Mouse (Mus musculus): ENCODE data around the gene Csrnp2. TPM values are rescaled to one million over a fixed set of nuclear protein-coding genes. Genes with fewer than 3 reads are reported as not detected.

The Csrnp2 gene
- polyA plus RNA-seq, 1 experiment from 2014 or later, result 34.7 TPM

DNA sequence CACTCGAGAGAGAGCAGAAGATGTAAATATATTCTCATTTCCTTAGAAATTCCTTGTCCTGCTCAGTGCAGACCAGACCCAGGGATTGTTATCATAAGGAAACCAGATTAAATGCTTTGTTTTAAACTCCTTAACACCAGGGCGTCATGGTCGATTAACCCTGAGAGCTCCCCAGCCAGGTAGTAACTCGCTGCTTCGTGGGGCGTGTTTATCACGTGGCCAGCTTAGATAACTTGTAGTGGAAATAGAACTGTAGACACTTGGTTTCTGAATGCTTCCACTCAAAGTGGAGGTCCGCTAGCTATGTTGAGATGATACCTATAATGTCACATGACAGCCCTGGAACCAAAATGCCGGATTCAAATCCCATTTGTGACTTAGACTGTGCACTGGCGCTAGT lies 25.3 kb downstream of the Csrnp2 start:
- Histone ChIP-seq H3K36me3 (ENCODE audit: poor library complexity, severe bottlenecking) (peaks cover 42% of the 10 kb centered on the region), H3K4me1 (peaks cover 25% of the 10 kb centered on the region), H3K4me2 (peak overlapping the region; percentile 89), H3K4me3 (peak overlapping the region; percentile 80), H3K9ac (peak overlapping the region; percentile 87), H3K27me3 (no peaks in the 10 kb centered on the region), H3K9me3 (replicated peaks) (no peaks in the 10 kb centered on the region; the same call in 1 of the 2 replicates), H3K27ac (no peak overlapping the region)
- ATAC-seq, result no peak
- WGBS, result 71% methylated on average over 10 of the region's 10 CpGs

DNA sequence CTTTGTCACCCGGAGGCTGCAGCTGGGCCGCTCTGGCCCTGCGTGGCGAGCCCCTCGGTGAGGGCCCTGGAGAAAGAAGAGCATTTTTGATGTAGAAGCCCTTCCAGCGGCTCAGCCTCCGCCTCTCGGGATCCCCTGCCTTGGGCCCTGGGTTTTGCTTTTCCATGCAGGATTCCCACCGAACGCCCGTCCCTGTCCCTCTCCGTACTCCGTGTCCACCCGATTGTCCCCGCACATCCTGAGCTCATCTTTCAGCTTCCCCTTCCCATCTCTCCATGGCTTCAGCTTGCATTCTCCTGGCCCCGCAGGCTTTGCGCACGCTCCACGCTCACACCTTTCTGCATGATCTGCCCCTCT lies 26.1 kb downstream of the Csrnp2 start:
- no peak for ATAC-seq
- Histone ChIP-seq H3K4me1 (peaks cover 25% of the 10 kb centered on the region), H3K9ac (peak overlapping the region; percentile 87), H3K27ac (peak overlapping the region; percentile 80), H3K36me3 (ENCODE audit: poor library complexity, severe bottlenecking) (peaks cover 34% of the 10 kb centered on the region), H3K27me3 (no peaks in the 10 kb centered on the region), H3K4me3 (peak overlapping the region; percentile 80), H3K9me3 (replicated peaks) (no peaks in the 10 kb centered on the region; the same call in 1 of the 2 replicates), H3K4me2 (peak overlapping the region; percentile 89)
- under 1% methylated on average over 19 of the region's 19 CpGs for WGBS

DNA sequence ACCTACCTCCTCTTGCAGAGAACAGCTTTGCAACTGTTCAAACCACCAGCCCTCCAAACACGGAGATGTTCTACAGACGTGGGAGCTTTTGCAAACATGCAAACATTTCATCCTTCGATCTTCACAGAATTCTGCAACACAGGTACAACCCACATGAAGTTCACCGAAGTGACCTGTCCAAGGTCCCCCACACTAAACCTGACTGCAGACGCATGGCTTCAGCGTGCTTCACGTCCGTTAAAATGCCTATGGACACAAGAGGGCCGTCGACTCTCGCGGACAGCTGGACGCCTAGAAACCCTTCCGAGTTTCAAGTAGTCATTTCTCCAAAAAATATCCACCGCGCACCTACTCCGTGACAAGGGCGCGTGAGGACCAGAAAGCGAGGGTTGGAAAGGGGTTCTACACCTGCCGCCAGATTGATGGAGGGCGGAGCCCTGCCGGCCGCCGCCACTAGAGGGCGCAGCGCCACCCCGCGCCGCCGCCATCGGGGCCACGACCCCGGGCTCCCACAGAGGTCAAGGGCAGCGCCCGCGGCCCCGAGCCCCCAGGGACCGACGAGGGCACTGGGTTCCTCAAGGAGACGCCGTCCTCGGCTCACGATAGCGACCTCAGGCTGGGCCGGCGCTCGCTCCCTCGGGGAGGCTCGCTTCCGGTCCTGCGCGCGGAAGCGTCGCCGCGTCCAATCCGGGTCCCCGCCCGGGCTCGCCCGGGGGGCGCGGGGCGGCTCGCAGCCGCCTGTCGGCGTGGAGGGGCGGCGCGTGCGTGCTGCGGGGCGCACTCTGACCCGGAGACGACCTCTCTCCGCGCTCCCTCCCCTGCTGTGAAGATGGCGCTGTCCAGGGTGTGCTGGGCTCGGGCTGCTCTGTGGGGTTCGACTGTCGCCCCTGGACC lies 26.7 kb downstream of the Csrnp2 start, which contains the start of gene Letmd1:
Gene Letmd1 (plus strand): TSS at position 729 of the 894 bp plus-strand sequence.
- 2% methylated on average over 60 of the region's 84 CpGs for WGBS
- H3K36me3 ChIP-seq (ENCODE audit: poor library complexity, severe bottlenecking), result peaks cover 27% of the 10 kb centered on the region
- peak within 1 kb of the TSS; percentile 89 for H3K4me2 ChIP-seq
- peaks cover 25% of the 10 kb centered on the region for H3K4me1 ChIP-seq
- no peaks in the 10 kb centered on the region; the same call in 1 of the 2 replicates for H3K9me3 ChIP-seq (replicated peaks)
- H3K9ac ChIP-seq, result peak within 1 kb of the TSS; percentile 87
- peak within 1 kb of the TSS; percentile 80 for H3K4me3 ChIP-seq
- ATAC-seq, result peak; percentile 95
- peak within 1 kb of the TSS; percentile 80 for H3K27ac ChIP-seq
- H3K27me3 ChIP-seq, result no peaks in the 10 kb centered on the region

DNA sequence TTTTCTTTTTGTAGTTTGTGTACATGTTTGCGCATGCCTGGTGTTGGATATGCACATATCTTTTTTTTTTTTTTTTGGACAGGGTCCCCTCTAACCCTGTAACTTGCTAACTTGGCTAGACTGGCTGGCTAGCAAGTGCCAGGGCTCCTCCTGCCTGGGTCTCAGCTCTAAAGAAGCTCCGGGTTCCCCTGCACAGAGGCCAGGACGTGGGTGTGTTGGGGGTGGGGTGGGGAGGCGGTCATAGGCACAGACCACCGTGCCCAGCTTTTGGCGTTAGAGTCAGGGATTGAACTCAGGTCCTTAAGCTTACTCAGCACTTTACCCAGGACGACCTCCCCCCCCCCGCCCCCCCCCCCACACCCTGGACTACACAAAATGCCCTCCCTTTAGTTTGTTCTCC lies 27.6 kb downstream of the Csrnp2 start:
- Histone ChIP-seq H3K4me3 (peak overlapping the region; percentile 80), H3K4me1 (peaks cover 25% of the 10 kb centered on the region), H3K9me3 (replicated peaks) (no peaks in the 10 kb centered on the region; the same call in 1 of the 2 replicates), H3K4me2 (peak overlapping the region; percentile 89), H3K9ac (peak overlapping the region; percentile 87; the same call in 1 of the 2 replicates), H3K27ac (no peak overlapping the region), H3K36me3 (ENCODE audit: poor library complexity, severe bottlenecking) (peaks cover 19% of the 10 kb centered on the region), H3K27me3 (no peaks in the 10 kb centered on the region)
- WGBS, result 38% methylated on average over 8 of the region's 8 CpGs
- ATAC-seq, result no peak

DNA sequence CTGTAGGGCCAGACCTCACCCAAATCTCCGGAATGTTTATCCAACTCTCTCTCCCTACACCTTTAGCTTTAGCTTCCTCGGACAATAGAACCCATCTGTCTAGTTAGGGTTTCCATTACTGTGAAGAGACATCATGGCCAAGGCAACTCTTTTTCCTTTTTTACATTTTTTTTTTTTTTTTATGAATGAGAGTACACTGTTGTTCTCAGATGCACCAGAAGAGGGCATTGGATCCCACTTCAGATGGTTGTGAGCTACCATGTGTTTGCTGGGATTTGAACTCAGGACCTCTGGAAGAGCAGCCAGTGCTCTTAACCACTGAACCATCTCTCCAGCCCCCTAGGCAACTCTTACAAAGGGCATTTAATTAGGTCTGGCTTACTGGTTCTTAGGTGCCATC lies 29.9 kb downstream of the Csrnp2 start:
- H3K27me3 ChIP-seq, result peaks cover under 1% of the 10 kb centered on the region; the same call in 1 of the 2 replicates
- no peak overlapping the region for H3K9ac ChIP-seq
- no peak overlapping the region for H3K27ac ChIP-seq
- 75% methylated on average over 2 of the region's 2 CpGs for WGBS
- no peak for ATAC-seq
- H3K9me3 ChIP-seq (replicated peaks), result no peaks in the 10 kb centered on the region
- H3K4me3 ChIP-seq, result no peak overlapping the region
- peaks cover 22% of the 10 kb centered on the region for H3K4me1 ChIP-seq
- no peak overlapping the region for H3K4me2 ChIP-seq
- no peaks in the 10 kb centered on the region for H3K36me3 ChIP-seq (ENCODE audit: poor library complexity, severe bottlenecking)

DNA sequence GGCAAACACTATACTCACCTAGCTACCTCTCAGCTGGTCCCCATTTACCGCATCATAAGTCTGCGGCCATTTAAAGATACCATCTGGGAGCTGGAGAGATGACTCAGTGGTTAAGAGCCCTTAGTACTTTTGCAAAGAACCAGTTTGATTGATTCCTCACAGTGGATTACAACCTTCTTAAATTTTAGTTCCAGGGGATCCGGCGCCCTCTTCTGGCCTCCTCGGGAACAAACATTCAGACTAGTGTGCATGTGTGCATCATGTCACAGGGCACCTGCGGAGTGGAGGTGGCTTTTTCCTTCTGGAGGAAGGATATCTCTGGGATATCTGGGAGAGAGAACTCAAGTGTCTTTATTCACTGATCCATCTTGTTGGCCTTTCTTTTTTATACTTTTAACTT lies 31.6 kb downstream of the Csrnp2 start:
- Histone ChIP-seq H3K4me3 (no peak overlapping the region), H3K27me3 (peaks cover 8% of the 10 kb centered on the region; the same call in 1 of the 2 replicates), H3K9me3 (replicated peaks) (no peaks in the 10 kb centered on the region), H3K4me1 (peaks cover 11% of the 10 kb centered on the region), H3K36me3 (ENCODE audit: poor library complexity, severe bottlenecking) (no peaks in the 10 kb centered on the region), H3K9ac (no peak overlapping the region), H3K27ac (no peak overlapping the region), H3K4me2 (no peak overlapping the region)
- no peak for ATAC-seq
- 28% methylated on average over 6 of the region's 6 CpGs for WGBS

DNA sequence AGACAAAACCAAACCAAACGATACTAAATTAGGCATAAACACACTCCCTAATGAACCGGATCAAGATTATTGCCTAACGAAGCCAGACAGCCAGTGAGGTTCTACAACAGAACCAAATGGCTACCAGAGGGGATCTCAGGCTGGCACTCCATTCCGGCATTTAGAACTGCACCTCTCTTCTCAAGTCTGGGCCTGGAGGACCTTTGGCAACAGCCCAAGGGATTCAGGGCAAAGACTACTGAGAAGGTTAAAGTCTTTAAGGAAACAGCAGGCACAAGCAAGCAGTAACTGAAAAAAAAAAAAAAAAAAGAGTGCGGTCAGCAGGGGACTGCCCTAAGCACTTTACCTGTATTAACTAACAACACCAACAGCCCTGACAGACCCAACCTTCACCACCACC lies 33.2 kb downstream of the Csrnp2 start:
- H3K4me3 ChIP-seq, result no peak overlapping the region
- no peak overlapping the region for H3K4me2 ChIP-seq
- H3K9ac ChIP-seq, result no peak overlapping the region
- no peak for ATAC-seq
- 62% methylated on average over 5 of the region's 5 CpGs for WGBS
- H3K9me3 ChIP-seq (replicated peaks), result no peaks in the 10 kb centered on the region
- H3K36me3 ChIP-seq (ENCODE audit: poor library complexity, severe bottlenecking), result no peaks in the 10 kb centered on the region
- H3K27ac ChIP-seq, result no peak overlapping the region
- peaks cover 11% of the 10 kb centered on the region; the same call in 1 of the 2 replicates for H3K27me3 ChIP-seq
- H3K4me1 ChIP-seq, result no peaks in the 10 kb centered on the region

DNA sequence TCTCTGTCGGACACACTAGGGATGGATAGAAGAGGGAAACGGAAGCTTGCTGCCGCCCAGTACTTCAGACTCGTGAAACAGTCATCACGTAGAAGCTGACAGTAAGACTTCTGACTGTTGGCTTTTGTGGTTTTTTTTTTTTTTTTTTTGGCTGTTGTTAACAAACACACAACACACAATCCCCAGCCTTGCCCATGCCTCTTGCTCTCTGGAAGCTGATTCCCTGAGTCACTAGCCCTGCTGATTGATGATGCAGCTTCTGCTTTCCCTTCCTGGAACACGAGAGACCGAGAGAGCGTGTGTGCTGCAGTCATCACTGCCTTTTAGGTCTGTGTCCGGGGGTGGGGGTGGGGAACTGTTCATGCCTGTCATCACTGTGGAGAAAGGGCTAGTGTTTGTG lies 33.6 kb downstream of the Csrnp2 start:
- H3K27me3 ChIP-seq, result peaks cover 11% of the 10 kb centered on the region; the same call in 1 of the 2 replicates
- WGBS, result 72% methylated on average over 9 of the region's 9 CpGs
- H3K9ac ChIP-seq, result no peak overlapping the region
- no peaks in the 10 kb centered on the region for H3K9me3 ChIP-seq (replicated peaks)
- no peak for ATAC-seq
- no peak overlapping the region for H3K27ac ChIP-seq
- no peak overlapping the region for H3K4me2 ChIP-seq
- H3K4me1 ChIP-seq, result no peaks in the 10 kb centered on the region
- H3K36me3 ChIP-seq (ENCODE audit: poor library complexity, severe bottlenecking), result no peaks in the 10 kb centered on the region
- H3K4me3 ChIP-seq, result no peak overlapping the region

DNA sequence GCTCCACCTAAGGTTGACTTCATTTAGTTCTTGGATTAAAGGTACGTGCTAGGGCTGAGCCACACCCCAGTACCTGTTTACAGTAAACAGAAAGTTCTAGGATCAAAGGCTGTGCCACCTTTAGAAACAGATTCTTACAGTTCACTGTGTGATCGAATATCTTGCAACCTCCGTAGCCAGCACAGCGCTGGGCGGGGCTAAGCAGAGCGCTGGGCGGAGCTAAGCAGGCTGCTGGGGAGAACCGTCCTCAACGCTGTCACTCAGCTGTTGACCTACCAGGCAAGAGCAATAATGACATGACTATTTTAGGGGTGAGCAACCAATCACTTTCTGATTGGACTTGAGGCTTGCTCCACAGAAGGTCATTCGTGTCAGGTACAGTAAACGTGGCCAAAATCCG lies 34.3 kb downstream of the Csrnp2 start:
- no peak overlapping the region for H3K4me3 ChIP-seq
- H3K4me1 ChIP-seq, result no peaks in the 10 kb centered on the region
- H3K36me3 ChIP-seq (ENCODE audit: poor library complexity, severe bottlenecking), result no peaks in the 10 kb centered on the region
- H3K27ac ChIP-seq, result no peak overlapping the region
- H3K9ac ChIP-seq, result no peak overlapping the region
- 11% methylated on average over 12 of the region's 12 CpGs for WGBS
- no peaks in the 10 kb centered on the region for H3K9me3 ChIP-seq (replicated peaks)
- H3K27me3 ChIP-seq, result peaks cover 11% of the 10 kb centered on the region; the same call in 1 of the 2 replicates
- H3K4me2 ChIP-seq, result peak overlapping the region; percentile 15; the same call in 1 of the 2 replicates
- 0 out of 2 replicates have a peak, but pooled peaks have one; percentile 30 for ATAC-seq

DNA sequence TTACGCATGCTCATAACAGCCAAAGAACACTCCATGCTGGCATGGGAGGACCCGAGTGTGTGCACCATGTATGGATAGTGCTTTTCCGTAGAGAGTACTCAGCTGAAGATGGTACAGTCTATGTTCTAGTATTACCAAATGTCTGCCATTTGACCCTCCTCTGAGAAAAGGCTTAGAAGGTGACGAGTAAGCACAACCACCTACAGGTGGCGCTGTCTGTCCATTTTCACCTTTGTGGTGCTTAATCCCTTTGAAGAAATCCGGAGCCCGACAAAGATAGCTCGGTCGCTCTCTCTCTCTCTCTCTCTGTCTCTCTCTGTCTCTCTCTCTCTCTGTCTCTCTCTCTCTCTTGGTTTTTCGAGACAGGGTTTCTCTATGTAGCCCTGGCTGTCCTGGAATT lies 37.2 kb downstream of the Csrnp2 start:
- 42% methylated on average over 10 of the region's 10 CpGs for WGBS
- Histone ChIP-seq H3K9me3 (replicated peaks) (no peaks in the 10 kb centered on the region), H3K36me3 (ENCODE audit: poor library complexity, severe bottlenecking) (no peaks in the 10 kb centered on the region), H3K27me3 (peaks cover 11% of the 10 kb centered on the region; the same call in 1 of the 2 replicates), H3K4me2 (no peak overlapping the region), H3K9ac (no peak overlapping the region), H3K4me1 (no peaks in the 10 kb centered on the region), H3K27ac (no peak overlapping the region), H3K4me3 (no peak overlapping the region)
- 0 out of 2 replicates have a peak, but pooled peaks have one; percentile 24 for ATAC-seq

DNA sequence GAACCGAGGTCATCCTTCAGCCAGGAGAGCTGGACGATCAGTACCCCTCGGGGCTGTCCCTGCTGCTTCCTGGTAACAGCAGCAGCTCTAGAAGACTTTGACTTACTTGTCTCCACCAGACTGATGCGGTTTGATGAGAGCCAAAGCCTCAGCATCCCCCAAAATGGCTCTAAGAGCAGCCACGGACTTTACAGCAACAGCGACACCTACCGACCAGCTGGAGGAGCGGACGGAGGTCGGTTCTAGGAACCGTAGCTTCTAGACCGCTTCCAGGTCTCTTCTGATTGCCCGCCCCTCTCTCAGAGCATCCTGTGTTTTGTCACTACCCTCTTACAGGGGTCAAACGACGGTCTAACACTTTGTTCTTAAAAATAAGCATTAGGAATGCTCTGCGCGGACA lies 37.9 kb downstream of the Csrnp2 start:
- no peak overlapping the region for H3K9ac ChIP-seq
- no peaks in the 10 kb centered on the region for H3K36me3 ChIP-seq (ENCODE audit: poor library complexity, severe bottlenecking)
- H3K9me3 ChIP-seq (replicated peaks), result no peaks in the 10 kb centered on the region
- WGBS, result 11% methylated on average over 17 of the region's 17 CpGs
- peaks cover 11% of the 10 kb centered on the region; the same call in 1 of the 2 replicates for H3K27me3 ChIP-seq
- 0 out of 2 replicates have a peak overlapping the region, but pooled peaks have one; percentile 7 for H3K4me2 ChIP-seq
- H3K4me1 ChIP-seq, result no peaks in the 10 kb centered on the region
- no peak overlapping the region for H3K27ac ChIP-seq
- H3K4me3 ChIP-seq, result no peak overlapping the region
- peak; percentile 68; the same call in 1 of the 2 replicates for ATAC-seq

DNA sequence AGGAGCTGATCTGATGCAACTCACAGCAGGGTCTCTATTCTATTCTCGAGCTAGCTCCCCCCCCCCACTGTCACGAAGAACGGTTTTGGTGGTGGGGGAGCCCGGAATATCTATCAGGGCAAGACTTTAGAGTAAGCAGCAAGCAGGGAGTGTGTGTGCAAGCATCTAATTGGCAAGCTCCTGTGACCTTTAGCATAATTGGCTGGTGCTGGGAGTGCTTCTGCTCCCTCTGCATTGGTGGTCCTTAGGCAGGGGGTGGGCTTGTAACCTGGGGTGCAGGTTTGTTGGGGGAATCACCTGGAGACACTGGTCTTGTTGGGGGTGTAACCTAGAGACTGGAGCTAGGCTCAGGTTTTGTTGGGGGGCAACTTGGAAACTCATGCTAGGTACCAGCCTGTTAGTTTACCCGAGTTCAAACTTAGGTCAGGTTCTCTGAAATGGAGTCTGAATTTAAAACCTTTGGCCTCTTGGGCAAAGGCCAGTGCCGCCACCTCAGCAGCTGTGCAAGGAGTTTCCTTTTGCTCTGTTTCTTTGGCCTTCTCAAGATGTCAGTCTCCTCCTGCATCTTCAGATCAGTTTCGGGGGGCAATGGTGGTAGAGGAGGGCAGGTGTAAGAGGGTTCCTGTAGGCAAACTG lies 38.8 kb downstream of the Csrnp2 start:
- ATAC-seq, result no peak
- H3K4me2 ChIP-seq, result no peak overlapping the region
- WGBS, result 61% methylated on average over 7 of the region's 7 CpGs

More for the DNA sequence above, 38.8 kb downstream of the Csrnp2 start:
- Histone ChIP-seq H3K27me3 (peaks cover 11% of the 10 kb centered on the region; the same call in 1 of the 2 replicates), H3K27ac (no peak overlapping the region), H3K4me3 (no peak overlapping the region), H3K4me1 (no peaks in the 10 kb centered on the region), H3K9me3 (replicated peaks) (no peaks in the 10 kb centered on the region), H3K9ac (no peak overlapping the region), H3K36me3 (ENCODE audit: poor library complexity, severe bottlenecking) (no peaks in the 10 kb centered on the region)
